Mouse (Mus musculus) retina, adult 2 months (tissue): ENCODE data around the gene Mdp1.

Source experiments
- DNase-seq: peaks from one replicate; pipeline ENCODE4 v3.0.0-alpha.2; 2012; ENCODE audit warnings: low read depth, low spot score

Gene Mdp1

GRCm38 (mm10) chr14:55643060-55643907 is 17.0 kb downstream of the Mdp1 start, which contains the start of gene Tm9sf1:
Gene Tm9sf1 (minus strand): TSS chr14:55643806.
- DNase-seq = peak; percentile 70

- no peak for DNase-seq
These were observed 17.6 kb downstream of the Mdp1 start for GRCm38 (mm10) chr14:55642679-55643059.

GRCm38 (mm10) chr14:55641291-55641690 is 19.0 kb downstream of the Mdp1 start:
- no peak for DNase-seq

GRCm38 (mm10) chr14:55640816-55641215 is 19.5 kb downstream of the Mdp1 start:
- DNase-seq = no peak

GRCm38 (mm10) chr14:55637795-55638194 is 22.5 kb downstream of the Mdp1 start, which contains the start of gene Gm49378:
Gene Gm49378 (minus strand): TSS chr14:55637895.
- DNase-seq = no peak

GRCm38 (mm10) chr14:55635523-55636007 is 24.7 kb downstream of the Mdp1 start, which contains the start of gene Ipo4:
Gene Ipo4 (minus strand): TSS chr14:55635957.
- peak; percentile 70 for DNase-seq

GRCm38 (mm10) chr14:55634874-55635522 is 25.3 kb downstream of the Mdp1 start:
- DNase-seq = no peak

- no peak for DNase-seq
These were observed 31.0 kb downstream of the Mdp1 start for GRCm38 (mm10) chr14:55629312-55629711.

GRCm38 (mm10) chr14:55628077-55628827 is 32.1 kb downstream of the Mdp1 start:
- DNase-seq = no peak

GRCm38 (mm10) chr14:55618486-55619195 is 41.7 kb downstream of the Mdp1 start:
- no peak for DNase-seq

GRCm38 (mm10) chr14:55617822-55618221 is 42.5 kb downstream of the Mdp1 start, which contains the start of gene Rec8:
Gene Rec8 (plus strand): TSS chr14:55618037.
- no peak for DNase-seq

GRCm38 (mm10) chr14:55616844-55617243 is 43.5 kb downstream of the Mdp1 start:
- DNase-seq = no peak

GRCm38 (mm10) chr14:55615876-55616275 is 44.4 kb downstream of the Mdp1 start:
- DNase-seq = no peak

- DNase-seq = no peak
These were observed 45.6 kb downstream of the Mdp1 start for GRCm38 (mm10) chr14:55614565-55615178.

GRCm38 (mm10) chr14:55613346-55613745 is 47.0 kb downstream of the Mdp1 start:
- no peak for DNase-seq

- no peak for DNase-seq
These were observed 52.0 kb downstream of the Mdp1 start for GRCm38 (mm10) chr14:55608339-55608738.
